19 mouse cellular contexts compared by ENCODE assay signal in genomic region chr15:98863451-98863958, GRCm38 (mm10). TPM values are rescaled to one million over a fixed set of nuclear protein-coding genes. Genes with fewer than 3 reads are reported as not detected.
"Had no signal": no experiment of that assay in that cellular context is flagged by ENCODE, and none has a peak within 500 bp of the region (broad histone marks: within the 10 kb centered on the region; RNA-seq: fewer than 3 reads in every experiment).

No protein-coding gene starts in this region.

- H3K4me3 ChIP-seq: liver, embryonic 15.5 days; lung, embryonic 15.5 days; megakaryocyte, embryonic 14.5 days; midbrain, embryonic 13.5 days; midbrain, embryonic 15.5 days; neural tube, embryonic 12.5 days; stomach, embryonic 15.5 days had no signal

- ATAC-seq: liver, postnatal 0 days; midbrain, embryonic 13.5 days; midbrain, embryonic 15.5 days had no signal

- H3K9ac ChIP-seq: liver, embryonic 15.5 days; liver, postnatal 0 days; lung, embryonic 15.5 days; midbrain, embryonic 13.5 days; midbrain, embryonic 15.5 days; neural tube, embryonic 12.5 days; stomach, embryonic 15.5 days had no signal

- H3K27ac ChIP-seq: liver, embryonic 15.5 days; lung, embryonic 15.5 days; macrophage; midbrain, embryonic 13.5 days; midbrain, embryonic 15.5 days; neural tube, embryonic 12.5 days; stomach, embryonic 15.5 days; stomach, postnatal 0 days had no signal

- H3K9me3 ChIP-seq: liver, embryonic 15.5 days; lung, embryonic 15.5 days; megakaryocyte, embryonic 14.5 days; midbrain, embryonic 13.5 days; midbrain, embryonic 15.5 days; neural tube, embryonic 12.5 days; stomach, embryonic 15.5 days had no signal

- H3K27me3 ChIP-seq: liver, embryonic 15.5 days; lung, embryonic 15.5 days; megakaryocyte, embryonic 14.5 days; midbrain, embryonic 13.5 days; midbrain, embryonic 15.5 days; neural tube, embryonic 12.5 days; stomach, embryonic 15.5 days had no signal

- DNase-seq: lung, adult 2 months; lung, postnatal 14 days; lung, postnatal 36 days; right cerebral cortex, postnatal 14 days; thymus, adult 2 months; thymus, postnatal 25 days had no signal

- H3K4me2 ChIP-seq: liver, embryonic 15.5 days; lung, embryonic 15.5 days; midbrain, embryonic 11.5 days; midbrain, embryonic 13.5 days; midbrain, embryonic 15.5 days; neural tube, embryonic 12.5 days; stomach, embryonic 15.5 days had no signal

RNA-seq across cellular contexts. Expression of gene Dhh, which starts 34.8 kb away (rescaled TPM):
- total RNA-seq: megakaryocyte progenitor cell, adult 5-6 weeks; monocyte, adult 5-6 weeks had no signal
- polyA plus RNA-seq: liver, postnatal 0 days; macrophage had no signal

RNA-seq across cellular contexts. Expression of gene Ddn, which starts 54.2 kb away (rescaled TPM):
- total RNA-seq: monocyte, adult 5-6 weeks had no signal
- polyA plus RNA-seq: liver, embryonic 15.5 days; liver, postnatal 0 days; macrophage; stomach, embryonic 15.5 days; stomach, postnatal 0 days had no signal
